Mouse (Mus musculus) C3H10T1/2 (cell line): ENCODE results near the gene Ccl26. TPM values are rescaled to one million over a fixed set of nuclear protein-coding genes. Genes with fewer than 3 reads are reported as not detected.

Experiments
- polyA plus RNA-seq, 2 experiments: library from polyadenylated mRNA; unstranded; fragments of >200 nt; fragmentation: generic; extraction: Trizol; gene quantifications; one replicate each; pipeline ENCODE4 v1.2.1; 2012; ENCODE audit warnings: missing spikeins in 2 of 2

Ccl26 gene
- polyA plus RNA-seq: not detected

DNA sequence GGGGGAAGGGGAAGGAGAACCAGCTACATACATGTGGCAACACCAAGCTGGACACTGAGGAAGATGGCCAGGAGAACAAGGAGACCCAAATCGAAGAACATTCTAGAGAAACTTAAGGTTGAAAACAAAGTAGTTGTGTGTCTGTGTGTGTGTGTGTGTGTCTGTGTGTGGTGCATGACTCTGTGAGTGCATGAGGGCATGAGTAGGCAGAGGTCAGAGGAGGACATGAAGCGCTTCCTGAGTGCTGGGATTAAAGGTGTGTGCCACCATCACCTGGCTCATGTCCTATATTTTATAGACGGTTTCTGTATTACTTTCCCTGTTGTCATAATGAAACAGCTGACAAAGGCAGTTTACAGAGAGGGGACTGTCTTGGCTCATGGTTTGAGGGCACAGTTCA, at the start of gene Ccl26:
TSS of gene Ccl26 (minus strand) at position 101 of the 400 bp plus-strand sequence.

DNA sequence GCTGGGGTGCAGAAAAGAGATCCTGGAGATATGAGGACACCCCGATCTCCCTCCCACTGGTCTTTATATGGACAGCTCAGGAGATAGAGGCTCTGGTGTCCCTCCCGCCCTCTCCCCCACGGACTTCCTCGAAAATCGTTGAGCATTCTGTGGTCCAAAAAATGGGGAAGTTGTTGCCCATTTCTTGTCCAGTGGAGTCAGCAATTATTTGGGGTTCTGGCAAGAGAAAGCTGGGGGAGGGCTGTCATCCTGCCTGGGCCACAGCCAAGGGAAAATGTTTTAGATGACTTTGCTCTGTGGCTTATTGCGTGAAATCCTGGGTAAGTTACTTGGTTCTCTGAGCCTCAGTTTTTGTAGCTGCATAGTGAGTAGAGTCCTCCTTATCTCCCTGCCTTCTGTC, 9.6 kb upstream of the Ccl26 start, which contains the start of gene Ccl24:
TSS of gene Ccl24 (minus strand) at position 44 of the 400 bp plus-strand sequence.

GRCm38 (mm10) chr5:135544865-135545797, 18.2 kb downstream of the Ccl26 start, which contains the start of gene Hip1:
Hip1 (minus strand) TSS chr5:135545120.

Other genes with a start within 250 kb of the Ccl26 start
- not detected for gene Fkbp6, start 213.5 kb downstream of the Ccl26 start, polyA plus RNA-seq
- not detected for gene Trim50, start 210.3 kb downstream of the Ccl26 start, polyA plus RNA-seq
- 10 to 100 TPM; 24.2 to 33.1 TPM for gene Nsun5, start 193.6 kb downstream of the Ccl26 start, polyA plus RNA-seq
- gene Pom121, start 169.0 kb downstream of the Ccl26 start, polyA plus RNA-seq: 10 to 100 TPM in 1 of 2 experiments, 1 to 10 TPM in 1; 5.6 to 13.6 TPM
- 10 to 100 TPM in 1 of 2 experiments, 1 to 10 TPM in 1; 7.4 to 16.2 TPM for gene Hip1, start 18.4 kb downstream of the Ccl26 start, polyA plus RNA-seq
- not detected for gene Ccl24, start 9.5 kb upstream of the Ccl26 start, polyA plus RNA-seq
- gene Rhbdd2, start 69.0 kb upstream of the Ccl26 start, polyA plus RNA-seq: 10 to 100 TPM in 1 of 2 experiments, 1 to 10 TPM in 1; 7.8 to 14.4 TPM
- 10 to 100 TPM; 61.0 to 74.2 TPM for gene Por, start 106.5 kb upstream of the Ccl26 start, polyA plus RNA-seq
- 100 to 1,000 TPM in 1 of 2 experiments, 10 to 100 TPM in 1; 50.4 to 118 TPM for gene Tmem120a, start 180.9 kb upstream of the Ccl26 start, polyA plus RNA-seq
- gene Styxl1, start 214.8 kb upstream of the Ccl26 start, polyA plus RNA-seq: under 1 TPM; 0.05 to 0.77 TPM
- 100 to 1,000 TPM; 352 to 529 TPM for gene Mdh2, start 214.9 kb upstream of the Ccl26 start, polyA plus RNA-seq
- gene Srrm3, start 243.3 kb upstream of the Ccl26 start, polyA plus RNA-seq: under 1 TPM in 1 of 2 experiments, not detected in 1; 0.01 TPM